Comparison of ENCODE assay signal across 25 mouse cellular contexts in genomic region chr5:3635286-3635685, GRCm38 (mm10). TPM values are rescaled to one million over a fixed set of nuclear protein-coding genes. Genes with fewer than 3 reads are reported as not detected.
DNase-seq lines count a peak whose midpoint lies in the region; ATAC-seq and TF ChIP-seq lines count a peak whose summit lies in the region.
"Had no signal": no experiment of that assay in that cellular context is flagged by ENCODE, and none has a peak within 500 bp of the region (broad histone marks: within the 10 kb centered on the region; RNA-seq: fewer than 3 reads in every experiment).

No protein-coding gene starts in this region.

- H3K4me3 ChIP-seq in heart, embryonic 12.5 days: no peak overlapping the region
- no peak overlapping the region for H3K4me3 ChIP-seq in midbrain, embryonic 11.5 days (ENCODE audit: low read depth, low read length)
- no peak overlapping the region for H3K4me3 ChIP-seq in midbrain, postnatal 0 days (ENCODE audit: low read depth, low read length)

- H3K36me3 ChIP-seq in heart, embryonic 12.5 days: peaks cover 36% of the 10 kb centered on the region
- peaks cover 2% of the 10 kb centered on the region; the same call in 1 of the 2 replicates for H3K36me3 ChIP-seq in midbrain, embryonic 11.5 days (ENCODE audit: control insufficient read depth, insufficient read depth, low read length)
- peaks cover 11% of the 10 kb centered on the region; the same call in 1 of the 2 replicates for H3K36me3 ChIP-seq in midbrain, postnatal 0 days (ENCODE audit: insufficient read depth, low read length)

- H3K4me2 ChIP-seq in heart, embryonic 12.5 days: no peak overlapping the region
- H3K4me2 ChIP-seq in midbrain, embryonic 11.5 days: no peak overlapping the region
- H3K4me2 ChIP-seq in midbrain, postnatal 0 days (ENCODE audit: low read depth, low read length, poor library complexity, severe bottlenecking): no peak overlapping the region

- 72% methylated on average over 8 of the region's 8 CpGs for WGBS in heart, embryonic 12.5 days
- 88% methylated on average over 8 of the region's 8 CpGs for WGBS in midbrain, embryonic 11.5 days
- 89% methylated on average over 8 of the region's 8 CpGs for WGBS in midbrain, postnatal 0 days

- TF ChIP-seq CTCF in midbrain, postnatal 0 days (IDR thresholded peaks at IDR 0.05): no peak

- DNase-seq in heart, adult 11 months: peak; percentile 80
- peak; percentile 76 for DNase-seq in midbrain, embryonic 11.5 days (ENCODE audit: low spot score, missing footprints)
- DNase-seq in midbrain, postnatal 0 days (ENCODE audit: low spot score): no peak
- DNase-seq: adrenal gland, adult 2 months; adrenal gland, adult 8-10 months; adrenal gland, postnatal 10 days; adrenal gland, postnatal 14 days; adrenal gland, postnatal 25 days; adrenal gland, postnatal 36 days; B cell, adult 2 months; cerebellum, adult 11 months; cerebellum, adult 11-12 months; cerebellum, adult 18-20 months had no signal

- no peaks in the 10 kb centered on the region for H3K9me3 ChIP-seq in heart, embryonic 12.5 days (replicated peaks)
- H3K9me3 ChIP-seq in midbrain, embryonic 11.5 days (ENCODE audit: control insufficient read depth, low read length): no peaks in the 10 kb centered on the region
- no peaks in the 10 kb centered on the region for H3K9me3 ChIP-seq in midbrain, postnatal 0 days (ENCODE audit: low read length)
- H3K9me3 ChIP-seq: G1E had no signal

- H3K4me1 ChIP-seq in heart, embryonic 12.5 days (replicated peaks): 0 out of 2 replicates have a peak, but pooled peaks cover 5% of the 10 kb centered on the region
- H3K4me1 ChIP-seq in midbrain, embryonic 11.5 days (ENCODE audit: control insufficient read depth, insufficient read depth, low read length): no peaks in the 10 kb centered on the region
- H3K4me1 ChIP-seq in midbrain, postnatal 0 days (ENCODE audit: insufficient read depth, low read length): no peaks in the 10 kb centered on the region

- H3K27me3 ChIP-seq in heart, embryonic 12.5 days (replicated peaks): no peaks in the 10 kb centered on the region
- no peaks in the 10 kb centered on the region for H3K27me3 ChIP-seq in midbrain, embryonic 11.5 days (ENCODE audit: control insufficient read depth, insufficient read depth, low read length)
- H3K27me3 ChIP-seq in midbrain, postnatal 0 days (ENCODE audit: insufficient read depth, low read length): no peaks in the 10 kb centered on the region
- H3K27me3 ChIP-seq: CH12.LX, Patski had no signal

- H3K9ac ChIP-seq in heart, embryonic 12.5 days: no peak overlapping the region
- no peak overlapping the region for H3K9ac ChIP-seq in midbrain, embryonic 11.5 days (ENCODE audit: low read length)
- H3K9ac ChIP-seq in midbrain, postnatal 0 days (replicated peaks; ENCODE audit: low read length, poor library complexity, severe bottlenecking): no peak overlapping the region

- H3K27ac ChIP-seq in heart, embryonic 12.5 days (ENCODE audit: poor library complexity, severe bottlenecking): no peak overlapping the region
- no peak overlapping the region for H3K27ac ChIP-seq in midbrain, embryonic 11.5 days (ENCODE audit: low read depth, low read length)
- H3K27ac ChIP-seq in midbrain, postnatal 0 days (ENCODE audit: low read depth, low read length): no peak overlapping the region

- ATAC-seq in heart, embryonic 12.5 days (ENCODE audit: insufficient number of reproducible peaks, low FRiP score): no peak
- ATAC-seq in midbrain, embryonic 11.5 days (ENCODE audit: low FRiP score): no peak
- no peak for ATAC-seq in midbrain, postnatal 0 days (ENCODE audit: low FRiP score)
- ATAC-seq: activated CD4-positive, CD25-positive, alpha-beta regulatory T cell, adult 4 months; CD4-positive, CD25-positive, alpha-beta regulatory T cell, adult 4 months; Patski had no signal

RNA-seq across cellular contexts. Expression of gene Tmbim7, which starts 15.7 kb away (rescaled TPM):
- polyA plus RNA-seq in heart, embryonic 12.5 days (2016; fragmentation: Nextera tagmentation; extraction: Ambion mirVana): not detected in 2 replicates
- not detected in 2 replicates for polyA plus RNA-seq in midbrain, embryonic 11.5 days (2014; fragmentation: Nextera tagmentation; extraction: Ambion mirVana)
- total RNA-seq in midbrain, postnatal 0 days (2014; rRNA removed): not detected in 2 replicates
- not detected in 2 replicates for polyA plus RNA-seq in midbrain, postnatal 0 days (2015; fragmentation: Nextera tagmentation; extraction: Ambion mirVana)
- total RNA-seq: adrenal gland, adult 18-20 months; adrenal gland, adult 2 months; adrenal gland, adult 8-10 months; adrenal gland, postnatal 10 days; adrenal gland, postnatal 14 days; adrenal gland, postnatal 25 days; adrenal gland, postnatal 36 days; adrenal gland, postnatal 4 days; CH12.LX; ES-E14; G1E; MEL had no signal
- polyA plus RNA-seq: adrenal gland, adult 2 months; brain, embryonic 14.5 days; C2C12; CD4-positive, CD25-positive, alpha-beta regulatory T cell, adult 4 months; G1E; Patski had no signal

RNA-seq across cellular contexts. Expression of gene Gatad1, which starts 21.7 kb away (rescaled TPM):
- 67.7 and 69.3 TPM in 2 replicates for polyA plus RNA-seq in heart, embryonic 12.5 days (2016; fragmentation: Nextera tagmentation; extraction: Ambion mirVana)
- polyA plus RNA-seq in midbrain, embryonic 11.5 days (2014; fragmentation: Nextera tagmentation; extraction: Ambion mirVana): 86.4 and 88.8 TPM in 2 replicates
- total RNA-seq in midbrain, postnatal 0 days (2014; rRNA removed): 76.6 and 103 TPM in 2 replicates
- polyA plus RNA-seq in midbrain, postnatal 0 days (2015; fragmentation: Nextera tagmentation; extraction: Ambion mirVana): 84.3 and 89.1 TPM in 2 replicates

RNA-seq across cellular contexts. Expression of gene Rbm48, which starts 38.9 kb away (rescaled TPM):
- 9.6 TPM in 2 replicates for polyA plus RNA-seq in heart, embryonic 12.5 days (2016; fragmentation: Nextera tagmentation; extraction: Ambion mirVana)
- 13.8 and 15.9 TPM in 2 replicates for polyA plus RNA-seq in midbrain, embryonic 11.5 days (2014; fragmentation: Nextera tagmentation; extraction: Ambion mirVana)
- 14.5 and 17.0 TPM in 2 replicates for total RNA-seq in midbrain, postnatal 0 days (2014; rRNA removed)
- polyA plus RNA-seq in midbrain, postnatal 0 days (2015; fragmentation: Nextera tagmentation; extraction: Ambion mirVana): 18.3 and 19.3 TPM in 2 replicates

RNA-seq across cellular contexts. Expression of gene Pex1, which starts 39.4 kb away (rescaled TPM):
- polyA plus RNA-seq in heart, embryonic 12.5 days (2016; fragmentation: Nextera tagmentation; extraction: Ambion mirVana): 12.9 and 16.9 TPM in 2 replicates
- 13.3 and 13.6 TPM in 2 replicates for polyA plus RNA-seq in midbrain, embryonic 11.5 days (2014; fragmentation: Nextera tagmentation; extraction: Ambion mirVana)
- 21.0 and 24.1 TPM in 2 replicates for total RNA-seq in midbrain, postnatal 0 days (2014; rRNA removed)
- 19.2 and 21.2 TPM in 2 replicates for polyA plus RNA-seq in midbrain, postnatal 0 days (2015; fragmentation: Nextera tagmentation; extraction: Ambion mirVana)
